Mouse (Mus musculus) 3T3-L1 (cell line): ENCODE measurements around the gene Gm16442.
"Not testable (repeated sequence)": the region's sequence is repeated elsewhere in the genome, so short reads cannot be mapped to it uniquely, and the experiment has no call there.

Experiments
- DNase-seq: peaks from one replicate; pipeline ENCODE4 v3.0.0-alpha.2; 2015; ENCODE audit warnings: low read depth, low spot score

Gm16442 gene

GRCm38 (mm10) chr7:20122479-20122878, at the start of gene Gm16442:
Gene Gm16442, minus strand, starts transcription at chr7:20122579.
- DNase-seq: not testable (repeated sequence)

- DNase-seq: not testable (repeated sequence)
Measured at GRCm38 (mm10) chr7:20168277-20168676, 45.9 kb upstream of the Gm16442 start, which contains the start of gene Vmn1r94. Gene Vmn1r94, minus strand, starts transcription at chr7:20168377.

GRCm38 (mm10) chr7:20138988-20139387, 16.6 kb upstream of the Gm16442 start, which contains the start of gene Vmn1r93:
Gene Vmn1r93, minus strand, starts transcription at chr7:20139088.
- DNase-seq: not testable (repeated sequence)

- DNase-seq: not testable (repeated sequence)
Measured at GRCm38 (mm10) chr7:20099380-20099779, 23.0 kb downstream of the Gm16442 start, which contains the start of gene Vmn1r91. Gene Vmn1r91, plus strand, starts transcription at chr7:20099680.

- DNase-seq: not testable (repeated sequence)
Measured at GRCm38 (mm10) chr7:20078118-20078517, 44.3 kb downstream of the Gm16442 start.
